Mouse (Mus musculus): ENCODE measurements at regions not wholly inside any gene's neighbourhood (a gene's known extent, or its start where the extent isn't known, plus 50 kb on each side); places are given as distances from the start of the nearest gene placed in this dataset.

GRCm38 (mm10) chr17:47974503-47974902 lies 50.1 kb upstream of the Foxp4 start:
- TF ChIP-seq CTCF (IDR thresholded peaks at IDR 0.05; ENCODE audit: extremely low read depth, insufficient read depth, insufficient read length, insufficient replicate concordance) (no peak), POLR2A (IDR thresholded peaks at IDR 0.05; ENCODE audit: low read depth, low read length) (no peak)
